Comparison of ENCODE assay signal across 8 mouse cellular contexts in the genomic region with DNA sequence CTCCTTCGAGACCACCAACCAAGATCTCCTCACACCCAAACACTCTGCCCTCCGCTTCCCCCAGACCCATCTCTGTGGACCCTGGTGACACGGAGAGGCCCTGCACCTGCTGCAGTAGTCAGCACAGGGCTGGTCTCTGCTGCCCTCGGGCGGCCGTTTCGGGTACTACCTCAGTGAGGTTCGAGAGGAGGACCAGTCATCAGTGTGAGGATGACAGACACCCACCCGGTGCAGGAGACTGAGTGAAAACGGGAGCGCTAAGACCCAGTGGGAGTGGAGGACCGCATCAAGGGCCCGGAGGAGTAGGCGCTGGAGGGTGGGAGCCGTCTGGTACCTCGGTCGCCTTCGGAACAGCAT. TPM values are rescaled to one million over a fixed set of nuclear protein-coding genes. Genes with fewer than 3 reads are reported as not detected.
DNase-seq lines count a peak whose midpoint lies in the region; ATAC-seq lines count a peak whose summit lies in the region.

No protein-coding gene starts in this region.

- H3K9me3 ChIP-seq in intestine, embryonic 14.5 days (ENCODE audit: control insufficient read depth, low read length), result no peaks in the 10 kb centered on the region

- peak overlapping the region; percentile 96 for H3K27ac ChIP-seq in intestine, embryonic 14.5 days (ENCODE audit: low read depth)

- DNase-seq in adrenal gland, adult 2 months, result peak; percentile 97
- peak; percentile 90 for DNase-seq in embryo, embryonic 11 days
- DNase-seq in gastrocnemius, postnatal 25 days, result peak; percentile 89
- peak; percentile 100 for DNase-seq in intestine, embryonic 14.5 days (ENCODE audit: low spot score)
- peak; percentile 96 to 98 for DNase-seq in left cerebral cortex, postnatal 10 days (ENCODE audit: extremely low spot score in 1 of 2, low spot score in 2 of 2)
- DNase-seq in right cerebral cortex, postnatal 10 days (ENCODE audit: low spot score in 2 of 2), result peak; percentile 98 to 99
- DNase-seq in urinary bladder, postnatal 14 days (ENCODE audit: low spot score), result peak; percentile 98

- ATAC-seq in intestine, embryonic 14.5 days (replicated peaks; ENCODE audit: low FRiP score, low TSS enrichment, low read depth), result peak; percentile 56
- ATAC-seq in megakaryocyte progenitor cell, adult 5-6 weeks (replicated peaks; ENCODE audit: poor library complexity), result peak; percentile 72

- H3K9ac ChIP-seq in intestine, embryonic 14.5 days (ENCODE audit: low read length), result peak overlapping the region; percentile 73

- H3K4me1 ChIP-seq in intestine, embryonic 14.5 days (replicated peaks; ENCODE audit: control insufficient read depth, insufficient read depth, low read length), result peaks cover 42% of the 10 kb centered on the region

- WGBS in intestine, embryonic 14.5 days, result 2% methylated on average over 18 of the region's 18 CpGs

- peak overlapping the region; percentile 59 for H3K4me3 ChIP-seq in intestine, embryonic 14.5 days (ENCODE audit: low read depth, low read length)

- peaks cover 1% of the 10 kb centered on the region; the same call in 1 of the 2 replicates for H3K36me3 ChIP-seq in intestine, embryonic 14.5 days (ENCODE audit: control insufficient read depth, insufficient read depth, low read length)

- H3K27me3 ChIP-seq in intestine, embryonic 14.5 days (replicated peaks; ENCODE audit: control insufficient read depth, insufficient read depth, low read length), result no peaks in the 10 kb centered on the region

- intact Hi-C loops in left cerebral cortex, postnatal 10 days (cut with DNase I), result no loop called here

- H3K4me2 ChIP-seq in intestine, embryonic 14.5 days (ENCODE audit: low read length), result peak overlapping the region; percentile 84

RNA-seq across cellular contexts. Expression of a gene that starts 0.8 kb away (rescaled TPM):
- total RNA-seq in adrenal gland, adult 2 months (2021), result 10 to 100 TPM; 14.1 to 19.4 TPM
- 52.3 and 57.6 TPM in 2 replicates for polyA plus RNA-seq in adrenal gland, adult 2 months (2012; rRNA removed)
- 1 to 10 TPM; 5.6 to 6.8 TPM for total RNA-seq in gastrocnemius, postnatal 25 days (2021)
- polyA plus RNA-seq in intestine, embryonic 14.5 days (2014; fragmentation: Nextera tagmentation; extraction: Ambion mirVana), result 3.1 and 4.3 TPM in 2 replicates
- 10 to 100 TPM; 12.7 to 14.6 TPM for total RNA-seq in left cerebral cortex, postnatal 10 days (2021)
- total RNA-seq in megakaryocyte progenitor cell, adult 5-6 weeks (2015), result 1.9 and 3.1 TPM in 2 replicates
- 6.7 and 8.0 TPM in 2 replicates for total RNA-seq in megakaryocyte progenitor cell, adult 5-6 weeks (2017)

RNA-seq across cellular contexts. Expression of a gene that starts 2.9 kb away (rescaled TPM):
- total RNA-seq in adrenal gland, adult 2 months (2021), result 1 to 10 TPM; 5.6 to 5.7 TPM
- polyA plus RNA-seq in adrenal gland, adult 2 months (2012; rRNA removed), result 7.2 and 8.5 TPM in 2 replicates
- 1 to 10 TPM; 1.9 to 2.3 TPM for total RNA-seq in gastrocnemius, postnatal 25 days (2021)
- 5.8 and 5.9 TPM in 2 replicates for polyA plus RNA-seq in intestine, embryonic 14.5 days (2014; fragmentation: Nextera tagmentation; extraction: Ambion mirVana)
- total RNA-seq in left cerebral cortex, postnatal 10 days (2021), result 100 to 1,000 TPM; 329 to 351 TPM
- total RNA-seq in megakaryocyte progenitor cell, adult 5-6 weeks (2015), result 4.1 and 6.9 TPM in 2 replicates
- 1.1 and 2.4 TPM in 2 replicates for total RNA-seq in megakaryocyte progenitor cell, adult 5-6 weeks (2017)

RNA-seq across cellular contexts. Expression of a gene that starts 5.2 kb away (rescaled TPM):
- 100 to 1,000 TPM; 192 to 200 TPM for total RNA-seq in adrenal gland, adult 2 months (2021)
- polyA plus RNA-seq in adrenal gland, adult 2 months (2012; rRNA removed), result 164 and 180 TPM in 2 replicates
- 10 to 100 TPM; 71.5 to 79.1 TPM for total RNA-seq in gastrocnemius, postnatal 25 days (2021)
- 458 and 500 TPM in 2 replicates for polyA plus RNA-seq in intestine, embryonic 14.5 days (2014; fragmentation: Nextera tagmentation; extraction: Ambion mirVana)
- 100 to 1,000 TPM; 255 to 261 TPM for total RNA-seq in left cerebral cortex, postnatal 10 days (2021)
- total RNA-seq in megakaryocyte progenitor cell, adult 5-6 weeks (2015), result 289 and 314 TPM in 2 replicates
- 188 and 193 TPM in 2 replicates for total RNA-seq in megakaryocyte progenitor cell, adult 5-6 weeks (2017)

RNA-seq across cellular contexts. Expression of a gene that starts 15.7 kb away (rescaled TPM):
- total RNA-seq in adrenal gland, adult 2 months (2021), result not detected
- 0.31 and 1.3 TPM in 2 replicates for polyA plus RNA-seq in adrenal gland, adult 2 months (2012; rRNA removed)
- under 1 TPM in 1 of 2 experiments, not detected in 1; 0.70 TPM for total RNA-seq in gastrocnemius, postnatal 25 days (2021)
- 0.39 and 0.88 TPM in 2 replicates for polyA plus RNA-seq in intestine, embryonic 14.5 days (2014; fragmentation: Nextera tagmentation; extraction: Ambion mirVana)
- total RNA-seq in left cerebral cortex, postnatal 10 days (2021), result not detected
- total RNA-seq in megakaryocyte progenitor cell, adult 5-6 weeks (2015), result not detected in 2 replicates
- not detected in 2 replicates for total RNA-seq in megakaryocyte progenitor cell, adult 5-6 weeks (2017)

RNA-seq across cellular contexts. Expression of a gene that starts 26.2 kb away (rescaled TPM):
- total RNA-seq in adrenal gland, adult 2 months (2021), result 100 to 1,000 TPM; 172 to 281 TPM
- 473 and 543 TPM in 2 replicates for polyA plus RNA-seq in adrenal gland, adult 2 months (2012; rRNA removed)
- 10 to 100 TPM; 30.2 to 57.3 TPM for total RNA-seq in gastrocnemius, postnatal 25 days (2021)
- 102 and 108 TPM in 2 replicates for polyA plus RNA-seq in intestine, embryonic 14.5 days (2014; fragmentation: Nextera tagmentation; extraction: Ambion mirVana)
- 10 to 100 TPM; 18.2 to 21.5 TPM for total RNA-seq in left cerebral cortex, postnatal 10 days (2021)
- 248 and 262 TPM in 2 replicates for total RNA-seq in megakaryocyte progenitor cell, adult 5-6 weeks (2015)
- 464 and 467 TPM in 2 replicates for total RNA-seq in megakaryocyte progenitor cell, adult 5-6 weeks (2017)

Comparison
In these comparisons a context has a peak if more than half of its experiments do, and no peak if none do; other contexts are left out.
1. Peak in every context shown above with its lines: DNase-seq, ATAC-seq, H3K4me3 ChIP-seq and H3K27ac ChIP-seq.
2. RNA of a gene that starts 2.9 kb away (total RNA-seq): 329 to 351 TPM in left cerebral cortex, postnatal 10 days; 5.6 to 5.7 TPM in adrenal gland, adult 2 months, 1.1 to 6.9 TPM in megakaryocyte progenitor cell, adult 5-6 weeks and 1.9 to 2.3 TPM in gastrocnemius, postnatal 25 days; every median in the first group is over 10 times any median in the second.